Mouse (Mus musculus): ENCODE results near the gene Cep78.

GRCm38 (mm10) chr19:16009111-16009510 lies 24.3 kb upstream of the Cep78 start:
- no peak for TF ChIP-seq POLR2A (IDR thresholded peaks at IDR 0.05; ENCODE audit: low read depth, low read length)
- no peak for TF ChIP-seq CTCF (IDR thresholded peaks at IDR 0.05; ENCODE audit: extremely low read depth, insufficient read depth, insufficient read length, insufficient replicate concordance)
